Mouse (Mus musculus) limb, embryonic 15.5 days (tissue): Measurements from ENCODE around the gene Gnaq. TPM values are rescaled to one million over a fixed set of nuclear protein-coding genes. Genes with fewer than 3 reads are reported as not detected.

Experiments used
- ATAC-seq: fragments of 200-750 bp; cut with Nextera tagmentation; 2 replicates; pipeline ENCODE4 v1.8.0; 2017; ENCODE audit warnings: low read depth, moderate TSS enrichment; ENCODE audit not compliant: insufficient number of reproducible peaks, low FRiP score, low TSS enrichment
- H3K27ac ChIP-seq: fragments of 300-500 bp; sonication (generic); 2 replicates; pipeline ENCODE4 v1.5.1; 2015; ENCODE audit warnings: moderate library complexity, mild to moderate bottlenecking, inconsistent platforms
- H3K27me3 ChIP-seq: fragments of 300-500 bp; sonication (generic); 2 replicates; pipeline ENCODE4 v1.6.1; 2015; ENCODE audit warnings: inconsistent platforms
- H3K36me3 ChIP-seq: fragments of 300-500 bp; sonication (generic); 2 replicates; pipeline ENCODE4 v1.6.1; 2015; ENCODE audit warnings: inconsistent platforms
- H3K4me1 ChIP-seq: fragments of 300-500 bp; sonication (generic); 2 replicates; pipeline ENCODE4 v1.6.1; 2015; ENCODE audit warnings: inconsistent platforms
- H3K4me2 ChIP-seq: fragments of 300-500 bp; sonication (generic); 2 replicates; pipeline ENCODE4 v1.6.1; 2015; ENCODE audit warnings: mild to moderate bottlenecking, inconsistent platforms
- H3K4me3 ChIP-seq: fragments of 300-500 bp; sonication (generic); 2 replicates; pipeline ENCODE4 v1.5.1; 2015; ENCODE audit warnings: mild to moderate bottlenecking, inconsistent platforms
- H3K9ac ChIP-seq: fragments of 300-500 bp; sonication (generic); 2 replicates; pipeline ENCODE4 v1.6.1; 2015; ENCODE audit warnings: inconsistent platforms
- H3K9me3 ChIP-seq: fragments of 300-500 bp; sonication (generic); 2 replicates; pipeline ENCODE4 v1.6.1; 2016; ENCODE audit warnings: inconsistent platforms
- WGBS: fragments of 180-500 bp; shearing (Covaris S2); methylation state at CpG from one replicate; pipeline ENCODE4 v1.1.7; 2015; 5-methylcytosine and 5-hydroxymethylcytosine counted together
- microRNA-seq: library from miRNA; unstranded; fragments of <30 nt; microRNA quantifications from one replicate; pipeline ENCODE4, GENCODE M21; 2016
- polyA plus RNA-seq: library from polyadenylated mRNA; unstranded; fragments of >200 nt; fragmentation: Nextera tagmentation; extraction: Ambion mirVana; gene quantifications from 2 replicates; pipeline ENCODE4 v1.2.1, GENCODE M21; 2015

Gene Gnaq
- polyA plus RNA-seq, 1 experiment from 2014 or later: 33.0 TPM

DNA sequence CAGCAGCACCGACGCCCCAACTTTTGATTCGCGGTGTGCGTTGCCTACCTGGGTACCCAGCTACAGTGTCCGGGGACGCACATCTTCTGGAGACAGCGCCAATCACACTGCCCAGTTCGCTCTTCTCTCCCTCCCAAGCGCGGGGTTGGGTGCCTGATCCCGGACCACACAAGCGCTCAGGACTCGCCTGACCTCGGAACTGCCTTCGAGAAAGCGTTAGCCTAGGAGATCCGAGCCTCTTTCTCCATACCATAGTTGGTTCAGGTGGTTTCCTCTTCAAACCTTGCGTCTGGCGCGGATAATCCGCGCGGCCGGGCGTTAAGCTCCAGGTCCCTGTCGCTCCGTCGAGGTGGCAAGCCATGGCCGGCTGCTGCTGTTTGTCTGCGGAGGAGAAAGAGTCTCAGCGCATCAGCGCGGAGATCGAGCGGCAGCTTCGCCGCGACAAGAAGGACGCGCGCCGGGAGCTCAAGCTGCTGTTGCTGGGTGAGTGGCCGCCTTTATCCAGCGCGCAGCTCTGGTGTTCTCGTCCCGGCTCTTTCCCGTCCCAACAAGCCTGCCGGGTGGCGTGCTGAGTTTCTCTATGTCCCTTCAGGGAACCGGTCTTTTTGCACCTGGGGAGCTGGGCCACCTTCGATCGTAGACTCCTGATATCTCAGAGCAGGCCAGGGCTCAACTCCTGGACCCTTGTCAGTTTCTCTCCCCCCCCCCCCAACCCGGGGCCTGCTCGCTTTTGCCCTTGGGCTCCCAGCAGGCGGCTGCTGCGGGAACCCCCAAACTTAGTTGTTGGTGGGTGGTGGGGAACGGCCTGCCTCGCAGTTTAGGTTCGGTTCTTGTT is 303.9 kb downstream of the Gnaq start:
- Histone ChIP-seq H3K27me3 (peaks cover 43% of the 10 kb centered on the region), H3K9me3 (no peaks in the 10 kb centered on the region), H3K27ac (no peak overlapping the region; the same call in 1 of the 2 replicates), H3K4me1 (peaks cover 31% of the 10 kb centered on the region), H3K4me2 (peak overlapping the region; percentile 65), H3K4me3 (peak overlapping the region; percentile 41), H3K36me3 (no peaks in the 10 kb centered on the region), H3K9ac (0 out of 2 replicates have a peak overlapping the region, but pooled peaks have one; percentile 1)
- 5% methylated on average over 61 of the region's 61 CpGs for WGBS
- ATAC-seq: no peak

Small RNA genes lying within 50 kb of the gene (microRNA-seq; reads per million reads assigned to microRNA genes)
- not detected for gene Mir496b

Other genes with a start within 250 kb of the Gnaq start
- 151 and 153 TPM in 2 replicates for gene Psat1, start 185.5 kb upstream of the Gnaq start, polyA plus RNA-seq
- 17.7 and 22.0 TPM in 2 replicates for gene Cep78, start 147.8 kb upstream of the Gnaq start, polyA plus RNA-seq